Mouse (Mus musculus) monocyte, adult 5-6 weeks (primary cell): ENCODE data around the gene Mars. TPM values are rescaled to one million over a fixed set of nuclear protein-coding genes. Genes with fewer than 3 reads are reported as not detected.
A peak's percentile ranks its signal among the peaks of the same experiment; 100 is the strongest.

ENCODE experiments used
- ATAC-seq: fragments of 153-309, 156-312 bp; replicated peaks from 2 replicates; pipeline ENCODE4 v1.8.0; 2017; ENCODE audit warnings: mild to moderate bottlenecking; ENCODE audit not compliant: low TSS enrichment, insufficient number of reproducible peaks, severe bottlenecking, poor library complexity, low FRiP score
- total RNA-seq: library from RNA; stranded (forward); fragments of 200-1000, 200-491, 200-594 nt; gene quantifications from 3 replicates; pipeline ENCODE4 v1.2.3, GENCODE M21; 2017

Gene Mars
- total RNA-seq, 1 experiment from 2014 or later, result 56.6 TPM

GRCm38 (mm10) chr10:127338930-127339682, 27.5 kb upstream of the Mars start:
- peak; percentile 79 for ATAC-seq

DNA sequence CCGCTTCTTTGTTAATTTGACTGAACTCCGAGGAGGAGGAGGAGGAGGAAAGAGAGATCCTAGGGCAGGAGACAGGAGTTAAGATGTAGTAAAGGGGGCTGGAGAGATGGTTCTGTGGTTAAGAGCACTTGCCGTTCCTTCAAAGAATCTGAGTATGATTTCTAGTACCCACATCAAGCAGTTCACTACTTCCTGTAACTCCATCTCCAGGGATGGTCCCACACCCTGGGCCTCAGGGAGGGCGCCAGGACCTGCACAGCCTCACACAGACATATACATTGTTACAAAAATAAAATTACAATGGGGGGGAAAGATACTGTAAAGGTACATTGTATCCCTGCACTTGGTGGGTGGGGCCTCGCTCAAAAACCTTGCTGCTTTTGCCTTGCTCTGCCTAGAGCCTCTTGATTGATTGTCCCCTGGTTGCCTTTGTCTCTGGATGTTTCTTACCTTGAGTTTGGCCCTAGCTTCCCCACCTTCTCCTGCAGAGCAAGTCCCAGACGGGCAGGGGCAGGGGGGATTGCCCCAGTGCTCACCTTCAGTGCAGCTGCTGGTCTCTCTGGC, 26.0 kb upstream of the Mars start:
- no peak for ATAC-seq

- ATAC-seq, result no peak
Measured at GRCm38 (mm10) chr10:127336952-127337351, 25.4 kb upstream of the Mars start.

DNA sequence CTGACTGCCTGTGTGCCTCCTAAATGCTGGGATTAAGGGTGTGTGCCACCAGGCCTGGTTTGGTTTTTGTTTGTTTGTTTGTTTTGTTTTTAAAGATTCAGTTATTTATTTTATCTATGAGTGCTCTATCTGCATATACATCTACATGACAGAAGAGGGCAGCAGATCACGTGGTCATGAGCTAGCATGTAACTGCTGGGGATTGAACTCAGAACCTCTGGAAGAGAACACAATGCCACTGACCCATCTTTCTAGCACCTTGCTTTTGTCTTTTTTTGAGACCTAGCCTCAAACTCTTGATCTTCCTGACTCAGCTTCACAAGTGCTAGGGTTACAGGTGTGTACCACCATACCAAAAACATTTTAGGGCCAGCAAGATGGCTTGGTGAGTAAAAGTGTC, 23.7 kb upstream of the Mars start:
- ATAC-seq, result no peak

GRCm38 (mm10) chr10:127333152-127333551, 21.6 kb upstream of the Mars start:
- ATAC-seq, result no peak

DNA sequence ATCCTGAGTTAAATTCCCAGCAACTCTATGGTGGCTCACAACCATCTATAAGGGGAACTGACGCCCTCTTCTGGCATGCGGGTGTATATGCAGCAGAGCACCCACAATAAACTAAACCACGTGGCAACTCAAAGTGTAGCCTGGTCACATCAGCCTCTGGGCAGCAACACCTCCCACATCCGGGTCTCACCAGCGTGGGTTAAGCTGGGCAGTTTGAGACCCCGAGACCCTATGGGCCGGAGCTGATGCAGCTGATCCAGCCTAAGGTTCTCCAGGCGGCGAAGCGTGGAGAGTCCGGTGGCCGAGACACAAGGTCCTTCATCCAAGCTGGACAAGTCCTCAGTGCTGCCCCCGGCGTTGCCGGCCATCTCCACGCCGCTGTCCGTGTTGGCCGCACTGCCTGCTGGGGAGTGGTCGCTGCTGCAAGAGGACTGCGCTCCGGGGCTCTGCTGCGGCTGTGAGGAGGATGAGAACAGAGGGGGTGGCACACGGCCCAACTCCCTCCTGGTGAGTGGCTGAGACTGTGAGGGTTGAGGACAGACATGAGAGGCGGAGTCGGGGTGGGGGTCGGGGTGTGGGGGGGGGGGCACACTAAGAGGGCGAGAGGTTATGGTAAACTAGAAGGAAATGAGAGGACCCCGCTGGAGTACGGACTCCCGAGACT, 20.8 kb upstream of the Mars start:
- ATAC-seq, result no peak

DNA sequence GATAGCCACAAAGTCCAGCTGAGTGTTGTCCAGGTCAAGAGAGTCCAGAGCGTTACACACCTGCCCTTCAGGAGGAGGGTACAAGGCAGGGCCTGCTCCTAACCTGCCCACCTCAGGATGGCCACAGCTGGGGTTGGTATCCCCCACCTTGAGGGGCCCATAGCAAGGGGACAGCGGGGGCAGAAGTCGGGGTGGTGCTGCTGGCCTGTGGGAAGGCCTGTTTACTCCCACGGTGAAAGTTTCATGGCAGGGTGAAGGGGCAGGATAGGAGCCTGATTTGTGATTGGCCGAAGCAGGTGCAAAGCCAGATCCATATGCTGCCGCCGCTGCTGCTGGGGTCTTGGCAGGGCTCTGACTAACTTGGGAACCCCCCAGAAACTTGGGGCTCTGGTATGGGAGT, 18.6 kb upstream of the Mars start:
- no peak for ATAC-seq

GRCm38 (mm10) chr10:127327461-127328145, 16.0 kb upstream of the Mars start:
- no peak for ATAC-seq

- no peak for ATAC-seq
Measured at GRCm38 (mm10) chr10:127326828-127327227, 15.2 kb upstream of the Mars start.

DNA sequence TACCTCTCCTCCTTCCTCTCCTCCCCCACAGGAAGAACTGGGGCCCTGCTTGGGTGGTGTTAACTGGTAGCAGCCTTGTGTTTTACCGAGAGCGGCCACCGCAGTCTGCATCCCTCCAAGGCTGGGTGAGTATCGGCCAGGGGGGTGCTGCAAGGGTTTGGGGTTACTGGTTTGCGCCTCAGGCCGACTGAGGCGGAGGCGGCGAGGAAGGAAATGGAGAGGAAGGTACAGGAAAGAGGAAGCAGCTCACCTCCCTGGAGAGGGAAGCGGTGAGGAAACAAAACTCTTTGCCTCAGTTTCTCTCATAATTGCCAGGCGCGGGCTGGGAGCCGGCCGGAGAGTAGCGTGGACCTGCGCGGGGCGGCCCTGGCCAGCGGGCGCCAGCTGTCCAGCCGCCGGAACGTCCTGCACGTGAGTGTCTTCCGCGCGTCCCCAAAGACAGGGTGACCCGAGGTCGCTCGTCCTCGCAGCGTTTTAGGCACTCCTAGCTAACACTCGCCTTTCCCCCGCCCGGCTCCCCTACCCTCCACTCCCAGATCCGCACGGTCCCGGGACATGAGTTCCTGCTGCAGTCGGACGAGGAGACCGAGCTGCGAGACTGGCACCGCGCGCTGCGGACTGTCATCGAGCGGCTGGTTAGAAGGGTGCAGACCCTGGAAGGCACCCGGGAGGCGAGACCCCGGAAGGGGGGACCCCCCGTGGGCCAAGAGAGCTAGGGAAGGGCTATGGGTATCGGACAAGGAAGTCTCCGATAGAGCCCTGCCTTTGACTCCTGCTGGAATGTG, 14.6 kb upstream of the Mars start:
- ATAC-seq, result no peak

- no peak for ATAC-seq
Measured at GRCm38 (mm10) chr10:127325454-127326016, 13.9 kb upstream of the Mars start.

- peak; percentile 70 for ATAC-seq
Measured at GRCm38 (mm10) chr10:127324495-127324894, 12.9 kb upstream of the Mars start.

DNA sequence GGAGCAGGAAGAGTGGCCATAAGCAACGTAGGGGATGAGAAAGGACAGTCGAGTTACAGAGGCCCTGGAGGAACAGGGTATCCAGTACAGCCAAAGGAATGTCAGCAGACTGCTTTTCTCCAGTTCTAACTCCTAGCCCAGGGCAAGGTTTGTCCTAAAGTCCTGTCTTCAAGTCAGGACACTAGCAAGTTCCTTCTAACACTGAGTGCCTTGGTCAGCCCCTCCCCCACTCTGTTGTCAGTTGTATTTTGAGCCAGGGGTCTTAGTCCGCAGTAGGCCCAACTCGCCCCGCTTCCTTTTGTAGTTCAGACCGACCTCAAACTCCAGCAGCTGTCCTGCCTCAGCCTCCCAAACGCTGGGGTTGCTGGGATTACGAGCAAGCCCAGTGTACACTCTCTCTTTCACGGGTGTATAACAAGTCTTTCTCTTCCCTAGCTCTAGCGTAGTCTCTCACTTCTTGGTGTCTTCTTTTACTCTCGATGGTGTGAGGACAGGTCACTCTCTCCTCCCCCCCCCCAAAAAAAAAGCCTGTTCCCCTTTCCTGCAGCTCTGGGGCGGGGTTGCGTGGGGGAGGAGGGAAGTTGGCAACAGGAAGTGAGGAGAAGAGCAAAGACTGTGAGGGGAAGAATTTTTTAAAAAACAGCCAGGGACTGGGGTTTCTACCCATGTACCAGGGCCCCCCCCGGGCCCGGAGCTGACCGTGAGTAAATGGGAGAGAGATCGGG, 11.7 kb upstream of the Mars start:
- peak; percentile 60 for ATAC-seq

GRCm38 (mm10) chr10:127322669-127323068, 11.1 kb upstream of the Mars start:
- no peak for ATAC-seq

DNA sequence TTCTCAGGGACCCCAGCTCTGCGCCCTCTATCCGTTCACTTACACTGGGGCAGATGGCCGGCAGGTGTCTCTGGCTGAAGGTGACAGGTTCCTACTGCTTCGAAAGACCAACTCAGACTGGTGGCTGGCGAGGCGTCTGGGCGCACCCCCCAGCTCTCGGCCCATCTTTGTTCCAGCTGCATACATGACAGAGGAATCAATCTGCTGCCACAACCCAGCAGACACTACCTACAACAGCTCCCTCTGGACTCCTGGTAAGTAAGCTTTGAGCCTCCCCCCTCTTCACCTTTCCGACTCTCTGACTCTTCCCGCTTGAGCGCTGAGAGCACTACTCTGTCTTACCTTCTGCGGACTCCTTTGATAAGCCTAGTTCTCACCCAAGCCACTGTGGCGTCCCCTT, 10.6 kb upstream of the Mars start:
- no peak for ATAC-seq

GRCm38 (mm10) chr10:127321621-127322020, 10.0 kb upstream of the Mars start, which contains the start of gene Arhgap9:
Gene Arhgap9 (plus strand): TSS chr10:127321964.
- no peak for ATAC-seq

- ATAC-seq, result 0 out of 2 replicates have a peak, but pooled peaks have one; percentile 23
Measured at GRCm38 (mm10) chr10:127319969-127320368, 8.4 kb upstream of the Mars start.

DNA sequence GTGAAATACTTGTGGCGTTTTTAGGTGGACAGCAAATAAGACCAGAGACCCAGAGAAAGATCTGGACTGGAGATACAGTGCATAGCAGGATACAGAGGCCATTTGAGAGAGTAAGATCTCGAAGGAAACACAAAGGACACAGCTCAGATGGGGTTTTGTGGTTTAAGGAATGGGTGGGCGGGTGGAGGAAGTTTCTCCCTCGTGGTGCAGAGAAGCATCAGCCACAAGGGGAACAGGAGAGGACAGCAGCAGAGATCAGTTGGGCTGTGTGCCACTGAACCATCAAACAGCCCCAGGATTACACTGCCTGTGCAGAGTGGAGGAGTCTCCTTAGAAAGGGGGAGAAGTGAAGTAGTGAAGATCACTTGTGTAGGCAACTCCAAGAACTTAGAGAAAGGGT, 6.4 kb upstream of the Mars start:
- ATAC-seq, result no peak
